Mouse (Mus musculus) CD4-positive, CD25-positive, alpha-beta regulatory T cell, adult 4 months (primary cell): ENCODE data around the gene Pdia5. TPM values are rescaled to one million over a fixed set of nuclear protein-coding genes. Genes with fewer than 3 reads are reported as not detected.

ENCODE experiments used
- ATAC-seq: one replicate; pipeline ENCODE4 v1.8.0; 2017
- polyA plus RNA-seq, 2 experiments: library from polyadenylated mRNA; unstranded; fragments of 100-300 nt; shearing (Covaris generic); gene quantifications; one replicate each; pipeline ENCODE4 v1.2.1; 2017

The Pdia5 gene
- polyA plus RNA-seq, 2 experiments from 2014 or later, result not detected

GRCm38 (mm10) chr16:35484526-35485233, 6.0 kb downstream of the Pdia5 start:
- no peak for ATAC-seq

DNA sequence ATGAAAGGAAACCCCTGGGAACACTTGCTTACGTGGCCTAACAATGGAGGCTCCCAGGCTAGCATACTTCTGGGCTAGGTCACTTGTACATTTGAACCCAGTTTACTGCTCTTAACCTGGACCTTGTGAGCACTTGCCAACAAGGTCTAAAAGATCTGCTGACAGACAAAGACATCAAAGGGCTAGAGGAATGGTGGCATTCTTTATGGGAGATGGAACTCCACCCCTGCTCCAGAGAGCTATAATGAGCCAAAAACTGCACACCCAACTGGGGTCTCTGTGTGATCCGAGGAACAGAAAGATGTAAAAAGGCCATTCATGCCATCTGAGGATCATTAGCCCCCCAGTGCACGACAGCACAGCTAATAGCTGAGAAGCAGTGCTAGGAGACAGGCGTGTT, 6.6 kb downstream of the Pdia5 start:
- no peak for ATAC-seq

- no peak for ATAC-seq
Measured at GRCm38 (mm10) chr16:35479301-35479700, 11.4 kb downstream of the Pdia5 start.

- ATAC-seq, result no peak
Measured at GRCm38 (mm10) chr16:35477273-35477672, 13.4 kb downstream of the Pdia5 start.

GRCm38 (mm10) chr16:35472569-35473275, 18.0 kb downstream of the Pdia5 start:
- no peak for ATAC-seq

- no peak for ATAC-seq
Measured at GRCm38 (mm10) chr16:35471841-35472568, 18.7 kb downstream of the Pdia5 start.

DNA sequence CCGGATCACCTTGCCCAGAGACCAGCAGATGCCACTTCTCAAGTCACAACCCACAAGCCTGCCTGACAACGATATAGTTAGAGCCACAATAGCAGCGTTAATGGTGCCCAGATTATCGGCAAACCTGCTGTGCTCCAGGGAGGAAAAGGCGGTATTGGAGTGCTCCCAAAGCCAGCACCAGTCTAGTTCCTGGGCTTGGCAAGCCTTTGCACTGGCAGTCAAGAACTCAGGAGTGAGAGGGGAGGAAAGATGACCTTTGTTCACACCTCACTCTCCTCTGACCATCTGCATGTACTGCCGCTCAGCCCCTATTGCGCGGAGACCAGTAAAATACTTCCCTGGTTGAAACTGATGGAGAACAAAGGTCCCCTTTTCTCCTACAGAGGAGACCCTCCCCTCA, 19.7 kb downstream of the Pdia5 start:
- no peak for ATAC-seq

GRCm38 (mm10) chr16:35470096-35470495, 20.6 kb downstream of the Pdia5 start:
- ATAC-seq, result no peak

GRCm38 (mm10) chr16:35469016-35469415, 21.7 kb downstream of the Pdia5 start:
- no peak for ATAC-seq

DNA sequence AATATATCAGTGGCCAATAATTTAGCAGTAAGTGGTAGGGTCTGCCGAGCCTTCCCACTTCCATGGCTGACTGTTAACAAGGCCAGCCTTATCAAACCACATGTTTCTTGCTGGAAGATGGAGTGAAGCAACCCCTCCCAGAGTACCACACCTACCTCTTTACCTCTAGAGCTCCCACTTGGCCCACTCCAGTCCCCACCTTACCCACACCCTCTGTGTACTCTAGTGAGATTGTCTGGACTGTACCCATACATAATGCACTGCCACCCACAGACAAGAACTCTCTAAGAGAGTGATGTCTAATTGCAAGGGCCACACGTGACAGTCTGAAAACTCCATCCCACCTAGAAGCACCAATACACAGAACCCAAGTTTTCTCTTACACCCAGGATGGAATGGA, 23.6 kb downstream of the Pdia5 start:
- ATAC-seq, result no peak

DNA sequence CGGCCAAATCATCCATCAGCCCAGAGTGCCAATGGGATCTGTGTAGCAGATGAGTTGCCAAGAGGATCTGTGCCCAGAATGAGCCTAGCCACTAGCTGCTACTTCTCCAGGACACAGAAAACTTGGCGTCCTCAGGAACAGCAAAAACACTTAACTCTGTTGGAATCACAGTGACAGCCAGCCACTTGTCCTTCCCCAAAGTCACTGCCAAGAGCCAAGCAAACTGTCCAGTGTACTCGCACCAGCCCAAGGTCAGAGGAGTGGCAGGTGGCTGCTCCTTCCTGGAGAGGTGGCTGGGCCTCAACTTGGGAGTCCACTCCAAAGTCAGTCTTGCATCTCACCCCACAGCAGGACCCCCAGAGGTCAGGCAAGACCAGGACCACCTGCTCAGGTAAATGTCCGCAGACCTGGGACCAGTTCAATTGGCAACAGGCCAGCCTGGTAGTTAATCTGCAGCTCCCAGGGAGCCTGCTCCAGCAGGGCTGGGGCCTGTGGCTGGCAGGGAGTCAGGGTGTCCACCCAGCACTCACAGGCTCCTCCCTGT, 24.8 kb downstream of the Pdia5 start:
- no peak for ATAC-seq

DNA sequence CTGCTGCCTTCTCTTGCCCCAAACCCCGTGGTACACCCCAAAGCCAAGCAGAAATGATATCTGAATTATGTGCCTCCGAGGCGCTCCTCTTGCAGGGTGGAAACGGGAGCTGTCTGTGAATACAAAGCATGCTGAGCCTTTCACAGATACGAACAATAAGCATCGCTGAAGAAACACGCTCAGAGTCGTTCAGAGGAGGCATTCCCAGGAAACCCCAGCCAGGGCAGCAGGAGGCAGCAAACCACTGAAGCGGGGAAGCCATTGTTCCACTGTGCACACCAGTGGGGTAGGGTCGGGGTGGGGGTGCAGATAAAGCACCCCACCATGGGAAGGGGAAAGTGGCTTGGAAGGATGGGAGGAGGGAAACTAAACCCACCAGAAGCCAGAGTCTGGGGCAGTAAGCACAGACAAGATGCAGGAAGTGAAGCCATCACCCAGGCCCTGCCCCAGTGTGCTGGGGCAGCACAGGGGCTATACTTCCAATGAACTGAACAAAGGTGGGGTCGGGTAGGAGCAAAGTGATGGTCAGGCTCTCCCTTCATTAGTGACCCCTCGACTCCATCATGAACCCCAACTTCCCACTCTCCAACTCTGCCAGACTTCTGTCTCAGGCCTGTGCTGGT, 25.9 kb downstream of the Pdia5 start:
- ATAC-seq, result no peak

DNA sequence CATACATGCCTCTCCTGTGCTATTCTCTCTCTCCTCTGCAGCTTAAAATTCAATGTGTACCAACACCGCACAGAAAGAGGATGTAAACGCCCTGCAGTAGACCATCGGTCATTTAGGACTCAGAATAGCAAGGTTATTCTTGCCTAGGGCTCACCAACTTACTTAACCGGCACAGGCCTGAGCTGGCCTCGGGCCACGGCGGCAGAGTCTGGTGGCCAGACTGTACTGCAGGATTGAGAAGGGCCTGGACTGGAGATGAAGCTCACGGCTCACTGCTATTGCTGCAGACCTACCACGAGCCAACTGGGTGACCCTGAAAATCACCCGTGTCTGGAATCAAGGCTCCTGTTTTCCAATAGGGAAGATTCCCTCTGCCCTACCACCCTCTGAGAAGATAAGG, 27.0 kb downstream of the Pdia5 start:
- no peak for ATAC-seq

DNA sequence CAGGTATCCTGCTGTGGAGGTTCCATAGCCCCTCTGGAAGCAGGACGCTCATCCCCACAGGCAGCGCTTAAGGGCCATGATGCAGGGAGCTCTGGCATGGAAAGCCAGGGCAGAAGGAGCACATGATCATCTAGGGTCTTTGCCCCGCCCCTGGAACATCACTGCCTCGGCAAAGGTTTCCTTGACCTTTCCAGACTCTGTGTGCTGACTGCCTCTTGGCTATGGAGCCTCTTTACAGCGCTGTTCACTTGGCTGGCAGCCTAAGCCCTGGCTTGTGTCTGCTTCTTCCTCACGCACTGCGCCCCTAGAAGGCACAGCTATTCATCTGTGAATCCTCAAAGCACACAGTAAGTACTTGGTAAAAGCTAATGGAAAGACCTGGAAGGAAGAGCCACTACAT, 27.7 kb downstream of the Pdia5 start:
- ATAC-seq, result no peak

DNA sequence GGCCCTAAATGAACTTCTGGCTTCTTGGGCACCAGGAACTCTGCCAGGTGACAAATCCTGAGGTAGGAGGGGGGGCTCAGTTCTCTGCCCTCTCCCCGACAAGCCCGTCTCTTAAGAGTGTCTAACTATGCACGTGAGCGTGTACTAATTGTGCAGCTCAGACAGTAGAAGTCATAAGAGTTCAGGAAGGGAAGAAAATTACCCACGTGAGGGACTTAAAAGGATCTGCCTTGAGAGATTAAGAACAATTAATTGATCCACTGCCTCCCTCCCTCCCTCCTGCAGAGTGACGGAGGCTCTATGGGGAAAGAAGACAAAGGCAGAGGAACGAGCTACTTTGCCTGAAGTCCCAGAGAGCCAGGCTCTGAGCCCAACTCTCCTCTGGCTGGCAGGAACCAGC, 31.1 kb downstream of the Pdia5 start:
- no peak for ATAC-seq

DNA sequence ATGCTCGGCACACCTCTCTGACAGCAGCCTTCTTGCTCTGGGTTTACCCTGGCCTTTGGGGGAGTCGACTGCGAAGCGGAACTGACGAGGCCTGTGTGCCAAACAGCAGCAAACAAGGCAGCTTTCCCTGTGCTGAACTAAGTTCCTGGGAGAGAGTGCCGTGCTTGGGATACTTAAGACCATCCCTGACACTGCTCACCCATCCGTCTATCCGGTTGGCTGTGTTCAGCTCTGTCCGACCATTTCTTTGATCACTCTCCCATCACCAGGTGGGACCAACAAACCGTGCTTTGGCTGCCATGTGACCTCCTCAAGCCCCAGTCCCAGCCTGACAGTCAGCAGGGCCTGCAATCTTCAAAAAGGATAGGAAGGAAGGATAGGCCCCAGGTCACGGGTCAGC, 32.4 kb downstream of the Pdia5 start:
- no peak for ATAC-seq

DNA sequence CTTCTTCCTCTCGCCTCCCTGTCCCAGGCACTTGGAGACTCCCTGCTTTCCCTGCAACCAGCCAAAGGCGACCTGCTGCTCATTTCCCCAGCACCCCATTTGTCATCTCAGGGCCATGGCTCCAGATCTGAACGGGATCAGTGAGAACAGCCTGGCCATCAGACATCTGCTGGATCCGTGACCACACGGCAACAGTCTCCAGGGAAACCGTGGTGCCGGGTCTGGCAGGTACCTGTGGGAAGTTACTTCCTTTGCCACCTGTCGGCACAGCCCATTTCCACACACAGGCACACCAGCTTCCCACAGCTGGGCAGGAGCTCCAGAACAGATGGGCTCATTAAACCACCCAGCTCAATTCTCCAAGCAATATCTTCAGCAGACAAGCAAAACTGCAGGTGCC, 33.2 kb downstream of the Pdia5 start:
- no peak for ATAC-seq

GRCm38 (mm10) chr16:35457011-35457419, 33.7 kb downstream of the Pdia5 start:
- no peak for ATAC-seq

DNA sequence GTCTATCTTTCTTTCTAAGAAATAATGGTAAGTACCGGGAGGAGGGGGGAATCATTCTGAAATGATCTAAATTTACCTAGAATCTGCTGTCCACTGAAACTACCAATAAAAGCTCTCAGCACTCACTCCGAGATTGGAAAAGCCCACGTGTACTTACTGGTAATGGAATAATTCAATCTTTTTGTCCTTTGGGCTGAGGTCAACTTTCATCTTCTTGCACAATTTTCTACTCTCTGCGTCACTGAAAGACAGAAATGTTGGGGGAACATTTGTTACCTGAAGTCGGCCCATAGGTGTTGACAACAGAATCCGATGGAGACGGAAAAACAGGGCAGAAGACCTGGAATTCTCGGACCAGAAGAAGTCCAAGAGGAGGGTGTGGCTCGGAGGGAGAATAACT, 34.4 kb downstream of the Pdia5 start:
- no peak for ATAC-seq

- ATAC-seq, result no peak
Measured at GRCm38 (mm10) chr16:35455822-35456221, 34.9 kb downstream of the Pdia5 start.

- no peak for ATAC-seq
Measured at GRCm38 (mm10) chr16:35450018-35450630, 40.5 kb downstream of the Pdia5 start.

GRCm38 (mm10) chr16:35442026-35442415, 48.7 kb downstream of the Pdia5 start:
- ATAC-seq, result no peak
